Mouse (Mus musculus): ENCODE data around the gene Atg9a.

GRCm38 (mm10) chr1:75219078-75219477 is 27.1 kb upstream of the Atg9a start:
- TF ChIP-seq MYC (IDR thresholded peaks at IDR 0.05; ENCODE audit: low read depth, low read length) = no peak
- TF ChIP-seq USF1 (IDR thresholded peaks at IDR 0.05; ENCODE audit: low read depth, low read length) = no peak
- TF ChIP-seq CTCF (IDR thresholded peaks at IDR 0.05 in 2 of 3, conservative IDR thresholded peaks at IDR 0.05 in 1 of 3; ENCODE audit: control insufficient read depth in 1 of 3, insufficient read depth in 1 of 3, low read depth in 2 of 3, low read length in 3 of 3, poor library complexity in 1 of 3, severe bottlenecking in 1 of 3) = no peak
- TF ChIP-seq EP300 (IDR thresholded peaks at IDR 0.05; ENCODE audit: low read depth in 1 of 2, low read length in 2 of 2) = no peak; a peak in 1 of 4 replicates
- TF ChIP-seq TCF12 (IDR thresholded peaks at IDR 0.05; ENCODE audit: low read depth, low read length) = peak; percentile 74
- no peak for TF ChIP-seq MXI1 (IDR thresholded peaks at IDR 0.05; ENCODE audit: low read depth, low read length)
- TF ChIP-seq POLR2AphosphoS2 (IDR thresholded peaks at IDR 0.05; ENCODE audit: low read length) = peak; percentile 99
- peak; percentile 99 for TF ChIP-seq TBP (IDR thresholded peaks at IDR 0.05; ENCODE audit: low read depth, low read length)
- TF ChIP-seq SIN3A (IDR thresholded peaks at IDR 0.05; ENCODE audit: low read length) = no peak
